Mouse (Mus musculus) hindbrain, embryonic 16.5 days (tissue): ENCODE measurements around the gene Itpa. TPM values are rescaled to one million over a fixed set of nuclear protein-coding genes. Genes with fewer than 3 reads are reported as not detected.

Experiments used
- ATAC-seq: fragments of 200-750 bp; cut with Nextera tagmentation; 2 replicates; pipeline ENCODE4 v1.8.0; 2017; ENCODE audit warnings: moderate TSS enrichment, moderate library complexity
- H3K27ac ChIP-seq: fragments of 300-500 bp; sonication (generic); 2 replicates; pipeline ENCODE4 v1.5.1; 2014; ENCODE audit warnings: low read depth, mild to moderate bottlenecking, control low read depth, low read length, moderate library complexity
- H3K27me3 ChIP-seq: fragments of 300-500 bp; sonication (generic); replicated peaks from 2 replicates; pipeline ENCODE4 v1.6.1; 2014; ENCODE audit warnings: low read length; ENCODE audit not compliant: control insufficient read depth, insufficient read depth
- H3K36me3 ChIP-seq: fragments of 300-500 bp; sonication (generic); 2 replicates; pipeline ENCODE4 v1.6.1; 2014; ENCODE audit warnings: mild to moderate bottlenecking, low read length, moderate library complexity, mixed read lengths; ENCODE audit not compliant: control insufficient read depth, insufficient read depth
- H3K4me1 ChIP-seq: fragments of 300-500 bp; sonication (generic); 2 replicates; pipeline ENCODE4 v1.6.1; 2014; ENCODE audit warnings: low read depth, low read length; ENCODE audit not compliant: control insufficient read depth, insufficient read depth
- H3K4me2 ChIP-seq: fragments of 300-500 bp; sonication (generic); 2 replicates; pipeline ENCODE4 v1.6.1; 2014; ENCODE audit warnings: mild to moderate bottlenecking, low read length, control low read depth, moderate library complexity
- H3K4me3 ChIP-seq: fragments of 300-500 bp; sonication (generic); 2 replicates; pipeline ENCODE4 v1.5.1; 2014; ENCODE audit warnings: mild to moderate bottlenecking, low read length, control low read depth, moderate library complexity
- H3K9ac ChIP-seq: fragments of 300-500 bp; sonication (generic); 2 replicates; pipeline ENCODE4 v1.6.1; 2014; ENCODE audit warnings: low read depth, mild to moderate bottlenecking, control low read depth, low read length, moderate library complexity
- H3K9me3 ChIP-seq: fragments of 300-500 bp; sonication (generic); 2 replicates; pipeline ENCODE4 v1.6.1; 2014; ENCODE audit warnings: mild to moderate bottlenecking, low read length, moderate library complexity; ENCODE audit not compliant: control insufficient read depth
- WGBS: fragments of 180-500 bp; shearing (Covaris S2); extraction: QIAGEN DNeasy Blood & Tissue Kit; methylation state at CpG from one replicate; pipeline ENCODE4 v1.1.7; 2014; 5-methylcytosine and 5-hydroxymethylcytosine counted together
- polyA plus RNA-seq: library from polyadenylated mRNA; unstranded; fragments of >200 nt; fragmentation: Nextera tagmentation; extraction: Ambion mirVana; gene quantifications from 2 replicates; pipeline ENCODE4 v1.2.1, GENCODE M21; 2015

Gene Itpa
- polyA plus RNA-seq, 1 experiment from 2014 or later: 128 TPM

DNA sequence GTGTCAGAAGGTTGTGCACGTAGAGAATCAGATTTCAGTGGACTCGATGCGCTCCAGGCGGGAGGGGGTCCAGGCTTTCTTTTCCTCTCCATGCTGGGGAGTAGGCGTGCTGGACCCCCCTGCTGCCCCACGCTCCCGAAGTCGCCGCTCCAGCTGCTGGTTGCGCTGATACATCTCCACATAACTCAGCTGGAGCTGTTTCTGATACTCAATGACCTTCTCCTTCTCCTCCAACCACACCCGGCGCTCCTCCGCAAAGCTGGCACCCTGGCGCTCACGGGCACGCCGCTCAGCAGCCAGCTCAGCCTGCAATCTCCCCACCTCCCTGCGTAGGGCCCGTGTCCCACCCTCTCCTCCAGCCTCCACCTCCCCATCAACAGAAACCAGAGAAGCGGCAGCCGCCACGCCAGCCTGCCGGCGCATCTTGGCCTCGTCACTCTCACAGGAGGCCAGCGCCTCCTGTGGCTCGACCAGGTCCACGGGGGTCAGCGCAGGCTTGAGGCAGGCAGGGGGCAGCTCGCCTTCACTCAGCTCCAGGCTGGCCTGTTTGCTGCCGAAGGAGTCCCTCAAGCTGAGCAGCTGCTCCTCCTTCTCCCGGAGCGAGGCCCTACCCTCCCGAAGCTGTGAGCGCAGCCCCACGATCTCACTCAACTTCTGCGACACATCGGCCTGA is 32.5 kb upstream of the Itpa start:
- no peak overlapping the region; the same call in 1 of the 2 replicates for H3K27ac ChIP-seq
- peak overlapping the region; percentile 43 for H3K9ac ChIP-seq
- H3K27me3 ChIP-seq: peaks cover 36% of the 10 kb centered on the region
- ATAC-seq: no peak
- peaks cover 18% of the 10 kb centered on the region for H3K4me1 ChIP-seq
- peak overlapping the region; percentile 28 for H3K4me3 ChIP-seq
- peak overlapping the region; percentile 51 for H3K4me2 ChIP-seq
- no peaks in the 10 kb centered on the region for H3K9me3 ChIP-seq
- peaks cover 9% of the 10 kb centered on the region; the same call in 1 of the 2 replicates for H3K36me3 ChIP-seq
- 10% methylated on average over 38 of the region's 38 CpGs for WGBS

DNA sequence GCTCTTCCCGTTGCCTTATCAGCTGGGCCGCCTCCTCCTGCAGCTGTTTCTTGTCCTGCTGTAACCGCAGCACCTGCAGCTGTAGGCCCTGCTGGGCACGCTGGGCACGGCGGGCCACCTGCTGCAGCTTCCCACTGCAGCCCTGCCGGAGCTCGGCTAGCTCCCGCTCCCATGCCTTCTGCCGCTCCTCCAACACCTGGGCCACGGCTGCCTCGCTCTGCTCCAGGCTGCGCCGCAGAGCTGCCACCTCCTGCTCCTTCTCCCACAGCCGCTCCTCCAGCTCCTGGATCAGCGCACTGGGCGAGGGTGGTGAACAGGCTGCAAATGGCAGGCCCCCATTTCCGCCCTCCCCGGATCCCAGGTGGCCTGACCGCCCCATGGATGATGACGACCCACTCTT is 31.6 kb upstream of the Itpa start:
- H3K4me2 ChIP-seq: peak overlapping the region; percentile 8; the same call in 1 of the 2 replicates
- no peak for ATAC-seq
- H3K4me3 ChIP-seq: no peak overlapping the region
- no peak overlapping the region for H3K9ac ChIP-seq
- H3K9me3 ChIP-seq: no peaks in the 10 kb centered on the region
- peaks cover 9% of the 10 kb centered on the region; the same call in 1 of the 2 replicates for H3K36me3 ChIP-seq
- peaks cover 36% of the 10 kb centered on the region for H3K27me3 ChIP-seq
- 22% methylated on average over 16 of the region's 21 CpGs for WGBS
- no peak overlapping the region for H3K27ac ChIP-seq
- H3K4me1 ChIP-seq: peaks cover 19% of the 10 kb centered on the region

DNA sequence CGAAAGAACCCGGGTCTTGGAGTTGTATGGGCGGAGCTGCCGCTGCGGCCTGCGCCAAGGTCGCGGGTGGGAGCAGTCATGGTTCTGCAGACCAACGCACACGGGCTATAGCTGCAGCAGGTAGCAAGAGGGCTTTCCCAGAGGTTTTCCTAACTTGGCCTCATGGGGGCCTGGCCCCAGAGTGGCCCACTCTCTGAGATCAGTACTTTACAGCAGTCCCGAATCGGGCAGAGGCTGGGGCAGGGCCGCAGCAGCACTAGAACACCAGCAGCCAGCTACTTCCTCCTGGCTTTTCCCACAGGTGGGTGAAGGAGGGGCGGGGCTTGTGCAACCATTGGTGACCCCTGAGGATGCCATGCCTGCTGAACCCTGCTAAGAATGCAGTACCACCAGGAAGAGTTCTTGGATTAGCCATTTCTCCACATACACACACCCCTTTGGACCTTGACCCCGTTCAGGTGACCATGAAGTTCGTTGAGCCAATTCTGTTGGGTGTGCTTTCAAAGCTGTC is 29.3 kb upstream of the Itpa start:
- Histone ChIP-seq H3K27ac (no peak overlapping the region), H3K36me3 (peaks cover 9% of the 10 kb centered on the region; the same call in 1 of the 2 replicates), H3K4me3 (no peak overlapping the region), H3K9ac (no peak overlapping the region), H3K27me3 (peaks cover 36% of the 10 kb centered on the region), H3K4me1 (peaks cover 35% of the 10 kb centered on the region), H3K9me3 (no peaks in the 10 kb centered on the region), H3K4me2 (no peak overlapping the region)
- 33% methylated on average over 16 of the region's 16 CpGs for WGBS
- no peak for ATAC-seq

DNA sequence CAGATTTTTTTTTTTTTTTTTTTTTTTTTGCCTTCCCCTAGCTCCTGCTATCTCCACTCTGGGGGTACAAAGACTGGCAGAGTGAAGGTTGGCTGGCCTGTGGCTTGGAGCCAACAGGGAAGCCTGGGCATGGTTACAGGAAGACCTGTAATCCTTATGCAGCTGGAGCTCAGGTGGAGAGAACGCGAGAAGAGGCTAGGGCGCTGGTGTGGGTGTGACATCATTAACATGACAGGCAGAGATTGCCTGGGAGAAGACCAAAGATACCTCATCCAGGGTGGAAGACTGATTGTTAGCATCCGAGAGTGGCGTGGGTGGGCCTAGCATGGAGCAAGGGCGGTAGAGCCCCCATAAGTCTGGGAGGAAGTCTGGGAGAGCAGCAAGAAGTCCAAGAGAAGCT is 28.1 kb upstream of the Itpa start:
- Histone ChIP-seq H3K9ac (no peak overlapping the region), H3K4me3 (no peak overlapping the region), H3K27ac (no peak overlapping the region), H3K9me3 (no peaks in the 10 kb centered on the region), H3K4me2 (no peak overlapping the region), H3K36me3 (peaks cover 9% of the 10 kb centered on the region; the same call in 1 of the 2 replicates), H3K4me1 (peaks cover 33% of the 10 kb centered on the region), H3K27me3 (peaks cover 33% of the 10 kb centered on the region)
- WGBS: 85% methylated on average over 6 of the region's 6 CpGs
- ATAC-seq: no peak

DNA sequence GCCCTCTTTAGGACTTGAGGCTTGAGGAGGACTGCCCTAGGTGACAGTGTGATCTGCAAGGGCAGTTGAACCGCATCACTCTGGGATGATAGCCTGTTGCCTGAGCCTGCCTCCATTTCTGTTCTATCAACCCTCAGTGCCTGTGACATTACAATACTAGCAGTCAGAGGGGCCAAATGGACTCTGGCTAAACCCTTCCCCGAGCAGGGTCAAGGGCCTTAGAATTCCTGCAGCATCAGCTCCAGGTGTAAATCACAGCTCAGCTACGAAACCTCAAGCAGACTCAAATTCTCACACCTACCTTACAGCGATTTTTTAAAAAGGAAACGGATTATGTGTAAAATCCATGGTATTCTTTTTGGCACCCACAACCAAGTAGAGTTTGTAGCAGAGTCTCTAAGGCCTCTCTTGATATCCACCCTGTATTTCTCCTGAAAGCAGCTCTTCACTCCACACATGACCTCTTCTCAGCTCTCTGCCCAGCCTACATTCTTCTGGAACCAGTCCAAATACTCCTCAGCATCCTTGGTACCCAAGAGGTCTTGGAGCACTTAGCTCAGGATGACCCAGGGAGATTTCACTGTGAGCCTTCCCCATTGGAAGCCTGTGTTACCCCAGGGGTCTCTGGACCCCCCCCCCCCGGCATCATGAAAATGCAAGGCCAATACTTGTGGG is 25.9 kb upstream of the Itpa start:
- H3K4me2 ChIP-seq: peak overlapping the region; percentile 79
- no peak for ATAC-seq
- H3K27me3 ChIP-seq: peaks cover 12% of the 10 kb centered on the region
- no peaks in the 10 kb centered on the region for H3K36me3 ChIP-seq
- H3K27ac ChIP-seq: peak overlapping the region; percentile 78; the same call in 1 of the 2 replicates
- H3K9me3 ChIP-seq: no peaks in the 10 kb centered on the region
- H3K9ac ChIP-seq: peak overlapping the region; percentile 85
- H3K4me1 ChIP-seq: peaks cover 17% of the 10 kb centered on the region
- H3K4me3 ChIP-seq: peak overlapping the region; percentile 75
- 71% methylated on average over 6 of the region's 6 CpGs for WGBS

DNA sequence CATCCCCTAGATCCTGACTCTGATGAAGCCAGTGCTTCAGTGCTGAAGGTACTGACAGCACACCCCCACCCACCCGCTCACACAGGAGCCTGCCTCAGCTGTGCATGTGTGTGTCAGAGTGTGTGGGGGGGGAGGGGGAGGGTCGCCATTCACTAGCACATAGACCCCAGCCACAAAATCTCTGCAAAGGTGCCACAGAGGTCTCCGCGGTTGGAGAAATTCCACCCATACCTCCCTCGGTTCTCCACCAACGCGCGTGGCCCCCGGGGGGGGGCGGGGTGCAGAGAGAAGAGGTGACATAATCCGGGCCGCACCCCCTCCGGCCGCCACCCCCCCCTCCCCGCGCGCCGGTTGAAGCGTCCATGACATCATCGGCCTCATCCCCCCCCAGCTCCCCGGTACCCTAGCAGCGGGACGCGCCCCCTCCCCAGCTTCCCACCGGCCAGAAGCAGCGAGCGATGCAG is 25.2 kb upstream of the Itpa start:
- Histone ChIP-seq H3K36me3 (no peaks in the 10 kb centered on the region), H3K9ac (peak overlapping the region; percentile 85), H3K4me3 (peak overlapping the region; percentile 75), H3K4me1 (peaks cover 17% of the 10 kb centered on the region), H3K9me3 (no peaks in the 10 kb centered on the region), H3K4me2 (peak overlapping the region; percentile 79), H3K27me3 (peaks cover 5% of the 10 kb centered on the region), H3K27ac (peak overlapping the region; percentile 78)
- peak; percentile 72 for ATAC-seq
- WGBS: 0% methylated on average over 21 of the region's 27 CpGs

DNA sequence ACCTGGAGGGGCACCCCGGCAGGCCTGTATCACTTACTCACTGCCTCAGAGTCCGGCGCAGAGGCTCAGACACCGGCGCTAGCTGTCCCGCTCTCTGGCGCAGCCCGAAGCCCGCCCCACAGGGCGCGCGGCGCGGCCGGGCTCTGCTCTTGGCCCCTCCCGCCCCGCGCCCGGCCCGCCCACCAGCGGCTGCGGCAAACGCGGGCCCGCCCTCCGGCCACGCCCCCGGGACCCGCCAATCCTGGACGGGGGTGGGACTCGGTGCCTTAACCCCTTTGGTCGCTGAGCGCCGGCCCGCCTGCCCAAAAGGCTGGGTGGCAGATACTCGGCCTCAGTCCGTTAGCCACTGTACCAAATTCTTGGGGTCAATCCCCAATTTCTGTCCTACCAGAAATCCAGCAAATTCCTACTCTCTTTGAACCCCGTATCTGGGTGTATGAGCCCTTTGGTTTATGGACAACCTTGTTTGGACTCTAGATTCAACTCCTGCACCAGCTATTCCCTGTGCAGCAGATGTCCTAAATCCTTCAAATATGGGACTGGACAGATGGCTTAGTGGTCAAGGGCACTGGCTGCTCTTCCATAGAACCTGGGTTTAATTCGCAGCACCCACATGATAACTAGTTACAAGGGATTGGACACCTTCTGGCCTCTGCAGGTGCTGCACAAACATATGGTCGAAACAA is 24.6 kb upstream of the Itpa start, which contains the start of gene Lzts3:
Lzts3 (minus strand) TSS at position 120 of the 686 bp plus-strand sequence.
- ATAC-seq: peak; percentile 95
- Histone ChIP-seq H3K9me3 (no peaks in the 10 kb centered on the region), H3K4me1 (peaks cover 17% of the 10 kb centered on the region), H3K36me3 (no peaks in the 10 kb centered on the region), H3K9ac (peak within 1 kb of the TSS; percentile 85), H3K27ac (peak within 1 kb of the TSS; percentile 78), H3K4me2 (peak within 1 kb of the TSS; percentile 79), H3K27me3 (0 out of 2 replicates have a peak, but pooled peaks cover 2% of the 10 kb centered on the region), H3K4me3 (peak within 1 kb of the TSS; percentile 75)
- 3% methylated on average over 39 of the region's 40 CpGs for WGBS

DNA sequence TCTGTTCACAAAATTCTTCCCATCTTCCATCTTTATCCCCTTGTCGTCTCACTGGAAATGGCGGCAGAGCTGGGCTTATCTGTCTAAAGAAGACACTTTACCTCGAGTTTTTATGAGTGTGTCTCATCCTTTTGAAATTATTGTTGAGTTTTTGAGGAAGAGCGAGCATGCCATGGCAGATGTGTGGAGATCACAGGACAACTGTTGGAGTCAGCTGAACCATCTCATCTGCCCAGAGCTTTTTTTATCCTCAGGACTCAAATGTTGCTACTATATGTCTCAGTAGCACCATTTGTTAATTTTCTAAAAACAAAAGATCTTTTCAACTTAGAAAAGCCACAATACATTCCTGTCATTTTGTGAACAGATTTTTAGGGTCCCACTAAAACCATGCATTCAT is 22.2 kb upstream of the Itpa start:
- WGBS: 84% methylated on average over 4 of the region's 4 CpGs
- Histone ChIP-seq H3K27me3 (no peaks in the 10 kb centered on the region), H3K9me3 (no peaks in the 10 kb centered on the region), H3K4me3 (no peak overlapping the region), H3K27ac (no peak overlapping the region), H3K9ac (no peak overlapping the region), H3K4me2 (no peak overlapping the region), H3K4me1 (peaks cover 17% of the 10 kb centered on the region), H3K36me3 (no peaks in the 10 kb centered on the region; the same call in 1 of the 2 replicates)
- ATAC-seq: no peak
